Mouse (Mus musculus): ENCODE measurements around the gene Siglece. TPM values are rescaled to one million over a fixed set of nuclear protein-coding genes. Genes with fewer than 3 reads are reported as not detected.

The Siglece gene
- polyA plus RNA-seq, 2 experiments, result 1.6 to 2.0 TPM

DNA sequence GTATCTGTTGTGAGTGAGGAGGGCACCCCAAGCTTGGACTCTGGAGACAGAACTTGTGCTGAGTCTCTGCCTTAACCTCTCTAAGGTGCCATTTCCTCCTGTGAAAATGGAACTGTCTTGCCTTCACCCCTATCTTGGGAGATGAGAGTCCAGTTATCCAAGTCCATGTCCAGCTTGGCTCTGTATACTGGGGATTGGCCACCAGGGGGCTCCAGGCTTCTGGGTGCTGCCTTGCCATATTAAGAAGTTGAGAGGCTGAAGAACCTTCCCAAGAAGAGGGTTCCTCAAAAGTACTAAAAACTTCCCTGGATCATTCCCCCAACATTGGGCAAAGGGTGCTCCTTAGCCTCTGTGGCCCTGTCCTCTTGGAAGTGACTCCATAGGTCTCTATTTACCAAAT, 18.6 kb upstream of the Siglece start:
- no peak overlapping the region for H3K27ac ChIP-seq
- H3K27me3 ChIP-seq (ENCODE audit: control insufficient read depth, insufficient read depth, low read length), result no peaks in the 10 kb centered on the region
- DNase-seq (ENCODE audit: low read depth in 3 of 3, low spot score in 3 of 3) (no peak), ATAC-seq (ENCODE audit: insufficient read depth) (no peak)
- peaks cover 4% of the 10 kb centered on the region for H3K36me3 ChIP-seq (replicated peaks; ENCODE audit: control insufficient read depth, insufficient read depth, low read depth)
- no peak overlapping the region for H3K4me3 ChIP-seq (ENCODE audit: insufficient read depth in 1 of 2, low read depth in 2 of 2, low read length in 2 of 2)
- H3K9ac ChIP-seq (replicated peaks), result no peak overlapping the region
- H3K4me1 ChIP-seq (replicated peaks; ENCODE audit: control insufficient read depth in 2 of 2, insufficient read depth in 2 of 2, low read length in 1 of 2), result no peaks in the 10 kb centered on the region
- TF ChIP-seq CTCF (IDR thresholded peaks at IDR 0.05; ENCODE audit: low read depth) (peak; percentile 71), EP300 (IDR thresholded peaks at IDR 0.05; ENCODE audit: low read depth) (no peak)
- H3K4me2 ChIP-seq (ENCODE audit: low read depth), result no peak overlapping the region
- no peaks in the 10 kb centered on the region for H3K9me3 ChIP-seq (ENCODE audit: control insufficient read depth, low read length)

DNA sequence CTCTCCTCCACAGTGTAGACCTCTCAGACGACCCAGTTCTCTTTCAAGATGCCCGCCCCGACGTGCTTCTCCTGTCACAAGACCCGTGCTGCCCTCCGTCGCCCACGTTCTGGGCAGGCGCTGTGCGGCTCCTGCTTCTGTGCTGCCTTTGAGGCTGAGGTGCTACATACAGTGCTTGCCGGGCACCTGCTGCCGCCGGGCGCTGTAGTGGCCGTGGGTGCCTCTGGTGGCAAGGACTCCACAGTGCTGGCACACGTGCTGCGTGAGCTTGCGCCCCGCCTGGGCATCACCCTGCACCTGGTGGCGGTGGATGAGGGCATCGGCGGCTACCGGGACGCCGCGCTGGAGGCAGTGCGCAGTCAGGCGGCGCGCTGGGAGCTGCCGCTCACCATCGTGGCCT, 15.1 kb upstream of the Siglece start:
- WGBS (ENCODE audit: insufficient replicate concordance), result 85% methylated on average over 32 of the region's 32 CpGs
- TF ChIP-seq EP300 (IDR thresholded peaks at IDR 0.05; ENCODE audit: low read depth), result no peak
- TF ChIP-seq CTCF (IDR thresholded peaks at IDR 0.05; ENCODE audit: low read depth), result no peak
- Histone ChIP-seq H3K27me3 (ENCODE audit: control insufficient read depth, insufficient read depth, low read length) (no peaks in the 10 kb centered on the region), H3K9me3 (ENCODE audit: control insufficient read depth, low read length) (no peaks in the 10 kb centered on the region), H3K4me2 (ENCODE audit: low read depth) (no peak overlapping the region), H3K36me3 (replicated peaks; ENCODE audit: control insufficient read depth, insufficient read depth, low read depth) (peaks cover 4% of the 10 kb centered on the region), H3K4me3 (ENCODE audit: insufficient read depth in 1 of 2, low read depth in 2 of 2, low read length in 2 of 2) (no peak overlapping the region), H3K27ac (no peak overlapping the region), H3K4me1 (replicated peaks; ENCODE audit: control insufficient read depth in 2 of 2, insufficient read depth in 2 of 2, low read length in 1 of 2) (peaks cover 0 to 16% of the 10 kb centered on the region in 2 experiments; a peak in 2 of 4 replicates), H3K9ac (replicated peaks) (no peak overlapping the region)
- ATAC-seq (ENCODE audit: insufficient read depth) (no peak), DNase-seq (ENCODE audit: low read depth in 3 of 3, low spot score in 3 of 3) (no peak)

DNA sequence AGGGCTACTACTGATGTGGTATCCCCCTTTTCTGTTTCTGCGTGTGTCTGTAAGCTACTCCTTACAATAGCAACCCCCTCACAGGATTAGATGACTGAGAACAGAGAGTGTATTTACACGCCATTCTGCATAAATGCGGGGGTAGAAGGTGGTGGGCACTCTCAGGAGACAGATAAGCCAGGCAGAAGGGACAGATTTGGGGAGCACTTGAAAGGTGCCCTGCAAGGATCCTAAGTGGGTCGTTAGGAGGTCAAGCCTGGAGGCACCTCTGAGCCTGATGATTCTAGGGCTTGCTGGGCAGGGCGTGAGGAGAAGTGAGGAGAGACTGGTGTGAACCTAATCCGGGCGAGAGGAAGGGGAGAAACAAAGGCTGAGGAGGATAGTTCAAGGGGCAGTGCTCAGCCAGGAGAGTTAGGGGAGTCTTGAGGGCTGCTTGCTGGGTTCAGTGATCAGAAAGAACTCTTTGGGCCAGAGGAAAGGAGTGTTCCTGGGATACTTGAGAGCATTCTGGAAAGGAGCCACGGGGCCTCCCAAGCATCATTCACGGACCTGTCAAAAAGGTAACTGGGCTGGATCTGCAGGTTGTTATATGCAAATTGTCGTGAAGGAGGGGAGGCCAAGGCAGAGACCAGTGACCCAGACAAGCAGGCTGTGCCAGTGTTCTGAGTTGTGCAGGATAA, 12.8 kb upstream of the Siglece start:
- no peak overlapping the region for H3K27ac ChIP-seq
- no peaks in the 10 kb centered on the region for H3K27me3 ChIP-seq (ENCODE audit: control insufficient read depth, insufficient read depth, low read length)
- H3K4me3 ChIP-seq (ENCODE audit: insufficient read depth in 1 of 2, low read depth in 2 of 2, low read length in 2 of 2), result peak overlapping the region; percentile 74 to 99
- H3K4me2 ChIP-seq (ENCODE audit: low read depth), result peak overlapping the region; percentile 85
- no peaks in the 10 kb centered on the region for H3K9me3 ChIP-seq (ENCODE audit: control insufficient read depth, low read length)
- DNase-seq (ENCODE audit: low read depth in 3 of 3, low spot score in 3 of 3) (no peak), ATAC-seq (ENCODE audit: insufficient read depth) (no peak)
- H3K36me3 ChIP-seq (replicated peaks; ENCODE audit: control insufficient read depth, insufficient read depth, low read depth), result peaks cover 4% of the 10 kb centered on the region
- WGBS (ENCODE audit: insufficient replicate concordance), result 21% methylated on average over 10 of the region's 10 CpGs
- H3K4me1 ChIP-seq (replicated peaks; ENCODE audit: control insufficient read depth in 2 of 2, insufficient read depth in 2 of 2, low read length in 1 of 2), result peaks cover 0 to 16% of the 10 kb centered on the region in 2 experiments; a peak in 2 of 4 replicates
- H3K9ac ChIP-seq (replicated peaks), result peak overlapping the region; percentile 81
- TF ChIP-seq CTCF (IDR thresholded peaks at IDR 0.05; ENCODE audit: low read depth), result no peak
- no peak for TF ChIP-seq EP300 (IDR thresholded peaks at IDR 0.05; ENCODE audit: low read depth)

DNA sequence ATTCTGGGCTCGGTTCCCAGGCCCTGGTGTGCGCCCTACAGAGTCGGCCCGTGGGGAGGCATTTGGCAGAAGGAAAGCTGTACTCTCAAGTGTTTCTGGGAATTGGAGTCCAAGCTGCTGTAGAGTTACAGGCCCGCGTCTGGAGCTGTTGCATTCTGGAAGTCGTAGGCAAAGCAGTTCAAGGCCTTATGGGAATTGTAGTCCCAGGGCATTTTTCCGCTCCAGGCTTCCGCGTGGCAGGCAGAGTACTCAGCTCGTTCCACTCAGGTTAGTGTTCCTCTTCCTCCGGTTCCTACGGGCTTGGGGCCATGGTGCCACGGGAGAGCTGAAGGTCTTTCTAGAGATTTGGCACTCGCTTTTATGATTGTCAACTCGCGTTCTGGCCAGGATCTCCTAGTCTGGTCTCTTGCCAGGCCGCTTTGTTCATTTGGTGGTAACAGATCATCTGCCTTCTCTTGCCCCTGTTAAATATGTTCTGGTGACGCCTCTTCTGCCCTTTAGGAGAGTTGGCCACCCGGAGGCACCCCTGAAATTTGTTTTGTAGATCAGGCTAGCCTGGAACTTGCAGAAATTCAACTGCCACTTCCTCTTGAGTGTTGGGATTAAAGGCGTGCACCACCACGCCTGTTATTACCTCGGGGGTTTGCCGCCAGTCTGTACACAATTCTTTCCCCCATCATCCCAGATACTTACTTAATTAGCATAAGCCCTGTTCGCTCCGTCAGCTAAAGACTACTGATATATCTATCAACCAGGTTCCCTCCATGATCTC, 12.0 kb upstream of the Siglece start, which contains the start of gene Ctu1:
Gene Ctu1, plus strand, starts transcription at position 208 of the 772 bp plus-strand sequence.
- peak within 1 kb of the TSS; percentile 74 to 99 for H3K4me3 ChIP-seq (ENCODE audit: insufficient read depth in 1 of 2, low read depth in 2 of 2, low read length in 2 of 2)
- ATAC-seq (ENCODE audit: insufficient read depth) (peak; percentile 92), DNase-seq (ENCODE audit: low read depth in 3 of 3, low spot score in 3 of 3) (peak; percentile 73 to 76 (median 74))
- H3K27me3 ChIP-seq (ENCODE audit: control insufficient read depth, insufficient read depth, low read length), result no peaks in the 10 kb centered on the region
- no peak for TF ChIP-seq EP300 (IDR thresholded peaks at IDR 0.05; ENCODE audit: low read depth)
- no peak within 1 kb of the TSS for H3K27ac ChIP-seq
- H3K4me1 ChIP-seq (replicated peaks; ENCODE audit: control insufficient read depth in 2 of 2, insufficient read depth in 2 of 2, low read length in 1 of 2), result peaks cover 0 to 16% of the 10 kb centered on the region in 2 experiments; a peak in 2 of 4 replicates
- peaks cover 4% of the 10 kb centered on the region for H3K36me3 ChIP-seq (replicated peaks; ENCODE audit: control insufficient read depth, insufficient read depth, low read depth)
- no peaks in the 10 kb centered on the region for H3K9me3 ChIP-seq (ENCODE audit: control insufficient read depth, low read length)
- H3K4me2 ChIP-seq (ENCODE audit: low read depth), result peak within 1 kb of the TSS; percentile 85
- H3K9ac ChIP-seq (replicated peaks), result peak within 1 kb of the TSS; percentile 81
- under 1% methylated on average over 26 of the region's 26 CpGs for WGBS (ENCODE audit: insufficient replicate concordance)
